Mouse (Mus musculus) liver, embryonic 14.5 days (tissue): ENCODE measurements around the gene Psmd1. TPM values are rescaled to one million over a fixed set of nuclear protein-coding genes. Genes with fewer than 3 reads are reported as not detected.
A peak's percentile ranks its signal among the peaks of the same experiment; 100 is the strongest.

Source experiments
- ATAC-seq: fragments of 200-750 bp; cut with Nextera tagmentation; 2 replicates; pipeline ENCODE4 v1.8.0; 2017; ENCODE audit warnings: moderate number of reproducible peaks, mild to moderate bottlenecking, moderate library complexity; ENCODE audit not compliant: insufficient read depth
- DNase-seq, 3 experiments: peaks; one replicate each; pipeline ENCODE4 v3.0.0-alpha.2; 2012 to 2013; ENCODE audit warnings: low read depth in 3 of 3, low spot score in 3 of 3
- H3K27ac ChIP-seq: fragments of 300-500 bp; sonication (generic); 2 replicates; pipeline ENCODE4 v1.5.1; 2014; ENCODE audit warnings: moderate library complexity, mild to moderate bottlenecking, control low read depth, inconsistent platforms
- H3K27me3 ChIP-seq: fragments of 300-500 bp; sonication (generic); 2 replicates; pipeline ENCODE4 v1.6.1; 2014; ENCODE audit warnings: mild to moderate bottlenecking, low read length, moderate library complexity; ENCODE audit not compliant: control insufficient read depth, insufficient read depth
- H3K36me3 ChIP-seq: fragments of 300-500 bp; sonication (generic); replicated peaks from 2 replicates; pipeline ENCODE4 v1.6.1; 2014; ENCODE audit warnings: low read depth; ENCODE audit not compliant: control insufficient read depth, insufficient read depth
- H3K4me1 ChIP-seq, 2 experiments: fragments of 200-500 bp in 1 of 2; fragments of 300-500 bp in 1 of 2; sonication (generic) in 1 of 2; replicated peaks; 2 replicates each; pipeline ENCODE4 v1.6.1; 2012 to 2014; ENCODE audit warnings: antibody characterized with exemption in 1 of 2, inconsistent platforms in 1 of 2, low read length in 1 of 2; ENCODE audit not compliant: control insufficient read depth in 2 of 2, insufficient read depth in 2 of 2
- H3K4me2 ChIP-seq: fragments of 300-500 bp; sonication (generic); 2 replicates; pipeline ENCODE4 v1.6.1; 2014; ENCODE audit warnings: low read depth, mild to moderate bottlenecking, control low read depth, moderate library complexity
- H3K4me3 ChIP-seq, 2 experiments: fragments of 200-500 bp in 1 of 2; fragments of 300-500 bp in 1 of 2; sonication (generic) in 1 of 2; 2 replicates each; pipeline ENCODE4 v1.5.1; 2012 to 2014; ENCODE audit warnings: low read depth in 2 of 2, low read length in 2 of 2, mild to moderate bottlenecking in 2 of 2, control low read depth in 1 of 2, inconsistent platforms in 1 of 2, moderate library complexity in 1 of 2; ENCODE audit not compliant: insufficient read depth in 1 of 2
- H3K9ac ChIP-seq: fragments of 300-500 bp; sonication (generic); replicated peaks from 2 replicates; pipeline ENCODE4 v1.6.1; 2014; ENCODE audit warnings: mild to moderate bottlenecking, control low read depth, moderate library complexity
- H3K9me3 ChIP-seq: fragments of 300-500 bp; sonication (generic); 2 replicates; pipeline ENCODE4 v1.6.1; 2016; ENCODE audit warnings: low read length, mixed read lengths; ENCODE audit not compliant: control insufficient read depth
- CTCF ChIP-seq: IDR thresholded peaks from 2 replicates; pipeline ENCODE4 v1.5.1; 2016; ENCODE audit warnings: antibody characterized with exemption, low read depth, control low read depth
- EP300 ChIP-seq: IDR thresholded peaks from 2 replicates; pipeline ENCODE4 v1.6.1; 2016; ENCODE audit warnings: antibody characterized with exemption, low read depth
- WGBS: fragments of 180-500 bp; shearing (Covaris S2); extraction: QIAGEN DNeasy Blood & Tissue Kit; methylation state at CpG from one replicate; pipeline ENCODE4 v1.1.7; 2014; ENCODE audit not compliant: insufficient replicate concordance; 5-methylcytosine and 5-hydroxymethylcytosine counted together
- polyA plus RNA-seq, 2 experiments: library from polyadenylated mRNA; depleted of rRNA in 1 of 2; stranded (reverse) in 1 of 2; unstranded in 1 of 2; fragments of >200 nt; fragmentation: Nextera tagmentation in 1 of 2; extraction: Ambion mirVana in 1 of 2; gene quantifications; 2 replicates each; pipeline versions ENCODE4 v1.2.1 to v1.2.3; 2012 to 2014

The Psmd1 gene
- polyA plus RNA-seq, 2 experiments = 53.0 to 104 TPM

DNA sequence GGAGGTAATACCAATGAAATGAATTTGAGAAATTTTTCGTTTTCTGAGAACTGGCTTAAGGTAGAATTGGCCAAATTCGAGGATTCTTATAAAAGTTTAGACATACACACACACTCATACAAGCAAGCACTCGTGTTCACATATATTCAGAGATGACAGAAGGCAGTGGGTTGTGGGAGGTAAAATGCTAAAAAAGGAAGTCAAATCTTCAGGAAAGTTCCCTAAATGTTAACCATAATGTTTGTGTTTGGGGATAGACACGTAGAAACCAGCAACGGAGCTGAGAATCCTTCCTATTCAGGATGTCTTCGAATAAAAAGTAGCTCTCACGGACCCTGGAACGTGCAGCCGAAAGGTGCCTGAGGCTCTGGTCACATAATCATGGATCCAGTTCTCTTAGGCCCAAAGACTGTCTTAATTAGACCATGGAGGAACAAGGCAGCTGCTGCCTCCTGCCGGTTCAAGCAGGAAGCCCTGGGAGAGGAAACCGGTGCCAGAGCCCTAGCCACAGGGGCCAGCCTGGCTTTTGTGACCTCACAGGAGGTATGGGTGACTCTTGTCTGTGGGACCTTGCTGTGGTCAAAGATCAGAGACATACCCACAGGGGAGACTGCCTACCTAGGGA lies 42.7 kb upstream of the Psmd1 start:
- Histone ChIP-seq H3K27ac (no peak overlapping the region), H3K9ac (no peak overlapping the region), H3K4me3 (no peak overlapping the region), H3K4me2 (no peak overlapping the region), H3K36me3 (no peaks in the 10 kb centered on the region), H3K27me3 (peaks cover 19% of the 10 kb centered on the region), H3K4me1 (peaks cover 0 to 4% of the 10 kb centered on the region in 2 experiments; a peak in 1 of 4 replicates), H3K9me3 (no peaks in the 10 kb centered on the region)
- no peak for DNase-seq
- 36% methylated on average over 11 of the region's 11 CpGs for WGBS
- ATAC-seq = no peak
- TF ChIP-seq CTCF (peak; percentile 42), EP300 (no peak)

DNA sequence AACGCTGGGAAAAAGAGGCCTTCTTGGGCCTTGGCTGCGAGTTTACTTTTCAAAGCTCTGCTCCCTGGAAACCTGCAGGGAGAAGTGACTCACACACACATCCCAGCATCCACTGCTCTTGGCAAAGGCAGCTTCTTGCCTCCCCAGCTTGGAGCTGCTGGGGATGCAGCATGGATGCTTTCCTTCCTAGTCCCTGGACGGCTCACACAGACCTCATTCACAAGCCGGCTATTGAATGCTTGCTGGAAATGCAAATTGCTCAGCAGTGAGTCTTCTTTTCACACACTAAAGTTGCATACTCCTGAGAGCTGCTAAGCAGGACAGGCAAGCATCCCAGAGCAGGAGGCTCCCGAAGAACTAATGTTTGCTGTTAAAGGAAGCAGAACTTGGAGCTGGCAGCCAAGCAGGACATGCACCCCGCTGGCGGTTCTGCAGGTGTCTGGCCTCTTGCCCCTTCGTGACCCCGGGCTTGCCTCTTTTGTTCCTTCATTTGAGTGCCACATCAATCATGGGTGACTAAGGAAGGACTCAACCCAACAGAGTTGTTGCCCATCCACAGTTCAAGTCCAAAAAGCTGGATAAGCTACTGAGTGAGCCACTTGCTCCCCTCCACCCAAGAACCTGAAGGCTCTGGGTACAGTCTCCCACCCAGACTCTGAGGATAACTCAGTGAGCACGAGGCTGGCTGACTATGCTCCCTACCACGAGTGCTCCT lies 31.8 kb upstream of the Psmd1 start:
- H3K9me3 ChIP-seq = no peaks in the 10 kb centered on the region
- TF ChIP-seq EP300 = no peak
- no peak for TF ChIP-seq CTCF
- ATAC-seq = no peak
- 28% methylated on average over 11 of the region's 11 CpGs for WGBS
- H3K36me3 ChIP-seq = no peaks in the 10 kb centered on the region
- no peaks in the 10 kb centered on the region for H3K4me1 ChIP-seq
- no peak overlapping the region for H3K9ac ChIP-seq
- H3K4me3 ChIP-seq = no peak overlapping the region
- DNase-seq = no peak
- no peak overlapping the region for H3K4me2 ChIP-seq
- H3K27me3 ChIP-seq = no peaks in the 10 kb centered on the region
- no peak overlapping the region for H3K27ac ChIP-seq

DNA sequence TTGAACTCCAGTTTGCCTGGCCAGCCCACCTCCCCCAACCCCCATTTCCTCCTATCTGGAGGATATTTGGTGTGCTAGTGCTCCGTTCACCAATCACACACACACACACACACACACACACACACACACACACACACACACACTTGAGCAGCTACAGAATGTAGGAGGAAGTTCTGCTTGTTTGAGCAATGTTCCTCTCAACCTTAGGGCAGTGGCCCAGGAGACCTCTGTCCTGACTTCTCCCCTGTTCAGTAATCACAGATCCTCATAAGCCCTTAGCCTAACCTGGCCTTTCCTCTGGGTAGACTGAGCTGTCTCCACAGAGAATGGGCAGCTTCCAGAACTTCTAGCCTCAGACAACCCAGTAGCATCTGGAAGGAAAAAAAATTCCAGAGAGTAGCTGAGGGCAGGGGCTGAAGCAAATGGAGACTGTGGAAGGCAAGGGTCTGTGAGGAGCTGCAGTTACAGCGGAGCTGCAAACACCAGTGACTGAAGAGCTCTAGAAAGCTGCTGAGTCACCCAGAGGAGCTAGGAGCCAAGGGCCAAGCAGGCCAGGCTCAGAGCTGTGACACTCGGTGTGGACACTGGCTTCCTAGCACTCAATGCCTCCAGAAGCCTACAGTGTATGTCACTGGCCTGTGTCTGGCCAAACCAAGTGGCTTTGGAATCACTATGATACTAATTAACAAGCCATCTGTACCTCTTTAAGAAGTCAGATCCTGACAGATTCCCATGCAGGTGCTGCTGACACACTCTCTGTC lies 25.8 kb upstream of the Psmd1 start:
- Histone ChIP-seq H3K9ac (no peak overlapping the region), H3K4me2 (no peak overlapping the region), H3K9me3 (no peaks in the 10 kb centered on the region), H3K27ac (no peak overlapping the region), H3K4me3 (no peak overlapping the region), H3K36me3 (no peaks in the 10 kb centered on the region), H3K27me3 (no peaks in the 10 kb centered on the region; the same call in 1 of the 2 replicates), H3K4me1 (peaks cover 0 to 13% of the 10 kb centered on the region in 2 experiments; a peak in 2 of 4 replicates)
- TF ChIP-seq CTCF (no peak), EP300 (no peak)
- no peak for DNase-seq
- no peak for ATAC-seq
- 24% methylated on average over 3 of the region's 3 CpGs for WGBS

DNA sequence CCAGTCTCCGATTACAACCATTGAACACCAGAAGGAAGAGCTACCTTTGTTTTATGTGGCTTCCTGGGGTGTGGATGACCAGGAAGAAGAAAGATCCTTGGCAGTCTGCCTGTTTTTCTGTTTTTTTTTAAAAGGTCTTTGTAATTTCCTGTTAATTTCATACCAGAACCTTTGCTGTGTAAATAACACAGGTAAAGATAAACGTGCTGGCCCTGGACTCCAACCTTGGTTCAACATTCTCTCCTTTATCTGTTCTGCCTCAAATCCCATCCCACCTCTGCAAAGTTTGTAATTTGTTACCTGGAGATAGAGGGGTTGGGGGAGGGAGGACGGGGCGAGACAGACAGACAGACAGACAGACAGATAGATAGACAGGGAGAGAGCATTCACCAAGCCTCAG lies 24.1 kb upstream of the Psmd1 start:
- no peak overlapping the region for H3K4me2 ChIP-seq
- H3K27ac ChIP-seq = no peak overlapping the region
- TF ChIP-seq CTCF = no peak
- DNase-seq (peak in 1 of 3 experiments; percentile 19), ATAC-seq (peak; percentile 50; the same call in 1 of the 2 replicates)
- H3K4me3 ChIP-seq = no peak overlapping the region
- H3K4me1 ChIP-seq = peaks cover 0 to 13% of the 10 kb centered on the region in 2 experiments; a peak in 2 of 4 replicates
- no peaks in the 10 kb centered on the region for H3K36me3 ChIP-seq
- no peaks in the 10 kb centered on the region for H3K9me3 ChIP-seq
- 43% methylated on average over 4 of the region's 4 CpGs for WGBS
- H3K27me3 ChIP-seq = peaks cover 13% of the 10 kb centered on the region
- no peak overlapping the region for H3K9ac ChIP-seq

DNA sequence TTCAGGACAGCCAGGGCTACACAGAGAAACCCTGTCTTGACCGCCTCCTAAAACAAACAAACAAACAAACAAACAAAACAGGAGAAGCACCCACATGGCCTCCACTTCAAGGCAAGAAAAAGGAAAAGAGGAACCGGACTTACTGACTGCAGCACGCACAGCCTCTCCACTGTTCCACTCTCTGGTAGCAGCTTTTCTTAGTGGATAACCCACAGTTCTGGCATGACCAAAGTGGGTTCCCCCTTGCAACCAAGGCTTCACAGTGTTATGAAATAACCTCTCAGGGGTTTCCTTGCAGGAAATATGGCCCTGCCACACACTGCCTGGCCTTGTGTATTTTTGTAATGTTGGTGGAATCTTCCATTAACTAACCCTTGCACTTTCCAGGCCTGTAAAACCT lies 23.4 kb upstream of the Psmd1 start:
- no peak overlapping the region for H3K4me2 ChIP-seq
- DNase-seq (no peak), ATAC-seq (no peak)
- no peaks in the 10 kb centered on the region for H3K9me3 ChIP-seq
- H3K27ac ChIP-seq = no peak overlapping the region
- H3K27me3 ChIP-seq = peaks cover 20% of the 10 kb centered on the region
- WGBS = 53% methylated on average over 3 of the region's 3 CpGs
- H3K4me3 ChIP-seq = no peak overlapping the region
- H3K36me3 ChIP-seq = no peaks in the 10 kb centered on the region
- peaks cover 0 to 13% of the 10 kb centered on the region in 2 experiments; a peak in 2 of 4 replicates for H3K4me1 ChIP-seq
- no peak for TF ChIP-seq CTCF
- no peak for TF ChIP-seq EP300
- H3K9ac ChIP-seq = no peak overlapping the region
